Mouse (Mus musculus) kidney, adult 8-10 months (tissue): ENCODE results near the gene Ndrg4.

Experiments used
- DNase-seq, 2 experiments: peaks; one replicate each; pipeline ENCODE4 v3.0.0; 2022

The Ndrg4 gene

GRCm38 (mm10) chr8:95688073-95688672, 11.4 kb downstream of the Ndrg4 start:
- DNase-seq: no peak

DNA sequence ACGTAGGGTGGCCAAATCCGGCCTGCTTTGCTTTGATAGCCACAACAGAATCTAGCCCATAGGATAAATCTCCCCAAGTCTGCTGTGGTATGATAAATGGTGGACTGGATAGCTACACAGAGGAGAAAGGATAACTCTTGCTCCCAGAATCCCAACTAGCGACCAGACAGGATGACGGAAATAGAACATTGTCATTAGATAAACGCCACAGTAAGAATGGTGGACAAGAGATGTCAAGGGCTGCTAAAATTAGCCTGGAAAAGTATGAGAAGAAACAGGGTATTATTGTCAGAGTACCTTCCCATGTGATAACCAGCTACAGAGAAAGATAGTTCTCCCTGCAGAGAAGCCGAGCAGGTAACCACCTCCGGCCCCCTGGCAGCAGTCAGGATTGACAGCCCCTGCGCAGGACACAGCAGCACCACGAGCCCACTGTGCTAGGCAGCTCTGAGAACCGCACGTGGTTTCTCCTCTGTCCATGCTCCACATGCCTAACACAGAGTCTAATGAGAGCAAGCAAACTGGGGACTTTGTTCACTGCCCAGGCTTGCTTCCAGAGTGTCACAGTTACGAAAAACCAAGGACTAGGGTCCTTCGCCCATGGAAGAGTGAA, 14.3 kb downstream of the Ndrg4 start:
- no peak for DNase-seq

DNA sequence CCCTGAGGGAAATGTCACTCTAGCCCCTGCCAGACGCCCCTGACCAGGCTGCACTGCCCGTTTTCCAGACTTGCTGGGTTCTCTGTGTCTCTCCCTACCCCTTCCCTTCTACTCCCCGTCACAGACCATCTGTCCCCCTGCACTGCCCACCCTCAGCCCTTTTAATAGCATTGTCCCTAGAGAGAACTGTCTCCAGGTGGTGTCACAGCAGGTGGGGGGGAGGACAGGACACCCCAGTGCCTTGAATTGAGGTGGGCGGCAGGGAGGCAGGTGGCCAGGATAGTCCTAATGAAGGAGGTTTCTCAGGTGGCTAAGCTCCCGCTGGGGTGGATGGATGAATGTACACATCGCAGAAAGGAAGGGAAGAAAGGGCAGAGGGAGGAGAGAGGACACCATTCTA, 17.9 kb downstream of the Ndrg4 start:
- no peak for DNase-seq

- no peak for DNase-seq
Measured at GRCm38 (mm10) chr8:95696661-95697060, 19.9 kb downstream of the Ndrg4 start.

- peak; percentile 47 to 73 for DNase-seq
Measured at GRCm38 (mm10) chr8:95697128-95697527, 20.3 kb downstream of the Ndrg4 start.

- no peak for DNase-seq
Measured at GRCm38 (mm10) chr8:95698179-95698578, 21.4 kb downstream of the Ndrg4 start.

DNA sequence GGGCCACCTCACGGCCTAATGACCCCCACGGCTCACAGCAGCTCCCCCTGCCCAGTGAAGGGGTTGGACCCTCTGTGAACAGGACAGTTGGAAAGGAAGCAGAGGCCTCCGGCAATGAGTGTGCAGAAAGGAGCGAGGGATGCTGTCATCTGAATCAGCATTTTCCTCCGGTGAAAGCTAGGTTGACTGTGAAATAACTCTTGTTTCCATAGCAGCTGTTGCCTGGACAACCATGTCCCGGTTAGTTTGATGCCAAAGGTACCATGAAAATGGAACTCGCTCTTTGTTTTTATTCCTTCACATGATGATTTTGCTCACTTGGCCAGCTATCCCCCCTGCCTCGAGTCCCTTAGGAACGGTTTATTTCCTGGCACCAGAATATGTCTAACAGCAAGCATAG, 23.5 kb downstream of the Ndrg4 start:
- DNase-seq: no peak

DNA sequence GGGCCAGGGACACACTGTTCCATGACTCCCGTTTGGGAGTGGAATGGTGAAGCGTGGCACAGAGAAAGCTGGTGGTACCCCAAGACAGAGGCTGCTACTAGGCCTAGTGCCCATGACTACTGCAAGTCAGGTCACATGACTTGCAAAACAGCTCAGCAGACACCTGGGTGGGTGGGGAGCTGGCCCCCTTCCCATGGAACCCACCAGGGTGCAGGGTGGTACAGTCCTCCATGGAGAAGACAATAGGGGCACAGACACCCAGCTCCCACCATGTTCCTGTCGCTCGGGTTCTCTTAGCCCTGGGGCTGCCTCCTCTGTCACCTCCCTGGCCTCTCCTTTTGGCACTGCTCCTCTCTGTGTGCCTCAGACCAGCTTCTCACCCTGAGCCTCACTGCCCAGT, 25.0 kb downstream of the Ndrg4 start:
- no peak for DNase-seq

GRCm38 (mm10) chr8:95702480-95703446, 26.0 kb downstream of the Ndrg4 start:
- DNase-seq: peak; percentile 43 to 49

DNA sequence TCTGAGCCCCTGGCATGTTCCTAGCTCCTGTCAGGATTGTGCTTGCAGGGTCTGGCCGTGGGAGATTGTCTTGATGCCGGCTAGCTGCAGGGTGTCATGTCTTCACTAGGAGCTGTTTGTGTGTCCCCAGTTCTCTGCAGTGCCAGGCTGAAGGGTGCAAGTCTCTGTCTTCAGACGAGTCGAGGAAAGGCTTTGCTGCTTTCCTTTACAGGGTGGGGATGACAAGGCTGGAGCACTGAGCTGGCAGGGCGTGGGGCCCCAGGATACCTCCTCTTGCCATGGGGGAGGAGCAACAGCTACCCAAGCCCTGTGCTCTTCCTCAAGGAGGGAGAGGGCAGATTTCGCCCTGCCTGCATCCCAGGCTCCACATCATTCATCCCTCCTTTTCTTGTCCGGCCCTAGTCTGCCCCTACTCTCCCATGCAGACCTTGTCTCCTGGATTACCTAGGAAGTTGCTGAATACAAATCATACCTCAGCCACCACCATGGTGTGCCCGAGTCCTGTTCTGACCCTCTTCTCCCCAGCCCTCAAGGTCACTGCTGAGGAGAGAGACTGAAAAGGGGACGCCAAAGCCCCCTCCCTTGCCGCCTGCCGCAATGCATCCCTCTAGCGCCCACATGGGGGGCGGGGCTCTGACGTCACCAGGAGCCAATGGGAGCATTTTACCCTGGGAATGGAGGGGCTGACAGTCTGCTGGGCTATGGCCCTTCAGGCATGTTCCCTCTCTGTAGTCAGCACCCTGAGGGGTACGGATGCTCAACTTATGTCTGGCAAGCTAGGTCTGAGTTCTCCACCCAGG, 26.9 kb downstream of the Ndrg4 start:
- no peak for DNase-seq

DNA sequence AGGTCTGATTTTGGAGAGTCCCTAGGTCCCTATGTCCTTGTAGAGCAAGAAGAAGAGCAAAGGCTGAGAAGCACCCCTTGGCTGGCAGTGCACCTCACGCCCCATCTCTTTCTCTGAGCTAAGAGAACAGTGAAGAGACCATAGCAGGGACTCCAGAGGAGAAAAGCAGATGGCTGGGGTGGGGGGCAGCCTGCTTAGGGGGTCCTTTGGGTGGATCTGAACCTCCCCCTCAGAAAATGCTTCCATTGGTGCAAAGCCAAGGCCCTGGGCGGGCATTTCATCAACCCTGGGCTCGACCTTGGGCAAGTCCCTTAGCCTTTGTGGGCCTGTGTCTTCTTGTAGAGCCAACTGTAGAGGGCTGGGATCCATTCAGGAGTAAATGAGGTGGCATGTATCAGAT, 27.8 kb downstream of the Ndrg4 start:
- no peak for DNase-seq

- DNase-seq: peak; percentile 55 to 59
Measured at GRCm38 (mm10) chr8:95709579-95709978, 32.8 kb downstream of the Ndrg4 start.

DNA sequence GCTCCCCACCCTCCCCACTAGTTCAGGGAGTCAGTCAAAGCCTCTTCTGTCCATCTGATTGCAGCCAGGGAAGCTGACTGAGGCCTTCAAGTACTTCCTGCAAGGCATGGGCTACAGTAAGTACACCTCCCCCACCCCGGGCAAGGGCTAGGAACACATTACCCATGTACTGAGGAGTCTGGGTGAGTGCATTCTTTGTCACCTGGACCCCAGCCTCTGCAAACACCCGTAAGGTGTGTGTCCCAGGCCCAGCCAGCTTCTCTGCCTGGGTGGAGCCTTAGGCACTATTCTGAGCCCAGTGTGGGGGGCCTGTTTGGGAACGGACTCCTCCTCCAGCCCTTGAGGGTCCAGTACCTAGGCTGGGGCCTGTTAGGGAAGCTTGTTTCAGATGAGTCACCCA, 34.2 kb downstream of the Ndrg4 start:
- DNase-seq: no peak

GRCm38 (mm10) chr8:95712395-95712794, 35.6 kb downstream of the Ndrg4 start:
- DNase-seq: no peak

GRCm38 (mm10) chr8:95713100-95714010, 36.6 kb downstream of the Ndrg4 start:
- DNase-seq: peak; percentile 54 to 82

DNA sequence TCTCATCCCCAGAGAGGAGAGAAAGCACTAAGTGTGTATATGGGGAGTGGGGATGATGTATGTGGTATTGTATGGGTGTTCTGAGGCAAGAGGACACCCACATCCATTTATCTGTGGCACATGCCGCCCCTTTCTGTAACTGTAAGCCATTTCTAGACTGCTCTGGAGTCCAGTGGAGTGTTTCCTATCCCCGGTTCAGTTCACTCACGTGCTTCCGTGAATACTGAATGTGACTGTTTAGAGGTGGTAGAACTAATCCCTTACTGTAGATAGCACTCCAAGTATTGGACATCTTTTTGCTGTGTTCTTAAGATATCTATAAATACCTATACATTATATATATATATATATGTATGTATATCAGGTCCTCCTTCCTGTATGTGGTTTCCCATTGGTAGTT, 37.6 kb downstream of the Ndrg4 start:
- no peak for DNase-seq

DNA sequence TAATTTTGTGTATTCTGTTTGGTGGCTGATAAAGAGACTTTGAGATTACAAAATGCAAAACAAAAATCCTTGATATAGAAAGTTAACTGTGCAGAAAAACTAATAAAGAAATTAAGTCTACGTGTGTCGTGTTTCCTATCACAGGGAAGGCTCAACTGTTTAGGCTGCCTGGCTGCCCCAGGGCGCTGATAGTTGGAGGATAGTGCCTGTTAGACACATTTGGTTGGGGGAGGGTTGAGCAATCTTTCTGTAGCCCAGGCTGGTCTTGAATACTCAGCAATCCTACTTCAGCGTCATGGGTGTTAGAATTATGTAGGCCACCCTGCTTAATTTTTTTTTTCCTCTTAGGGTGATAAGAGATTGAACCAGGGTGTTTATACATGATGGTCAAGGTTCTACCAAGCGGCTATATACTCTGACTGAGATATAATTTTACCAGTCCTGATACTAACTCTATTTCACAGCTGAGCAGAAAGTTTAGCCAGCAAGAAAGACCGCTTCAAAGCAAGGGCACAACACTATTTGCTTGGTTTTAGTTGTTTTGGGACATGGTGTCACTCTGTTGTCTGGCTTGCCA, 38.1 kb downstream of the Ndrg4 start:
- no peak for DNase-seq

DNA sequence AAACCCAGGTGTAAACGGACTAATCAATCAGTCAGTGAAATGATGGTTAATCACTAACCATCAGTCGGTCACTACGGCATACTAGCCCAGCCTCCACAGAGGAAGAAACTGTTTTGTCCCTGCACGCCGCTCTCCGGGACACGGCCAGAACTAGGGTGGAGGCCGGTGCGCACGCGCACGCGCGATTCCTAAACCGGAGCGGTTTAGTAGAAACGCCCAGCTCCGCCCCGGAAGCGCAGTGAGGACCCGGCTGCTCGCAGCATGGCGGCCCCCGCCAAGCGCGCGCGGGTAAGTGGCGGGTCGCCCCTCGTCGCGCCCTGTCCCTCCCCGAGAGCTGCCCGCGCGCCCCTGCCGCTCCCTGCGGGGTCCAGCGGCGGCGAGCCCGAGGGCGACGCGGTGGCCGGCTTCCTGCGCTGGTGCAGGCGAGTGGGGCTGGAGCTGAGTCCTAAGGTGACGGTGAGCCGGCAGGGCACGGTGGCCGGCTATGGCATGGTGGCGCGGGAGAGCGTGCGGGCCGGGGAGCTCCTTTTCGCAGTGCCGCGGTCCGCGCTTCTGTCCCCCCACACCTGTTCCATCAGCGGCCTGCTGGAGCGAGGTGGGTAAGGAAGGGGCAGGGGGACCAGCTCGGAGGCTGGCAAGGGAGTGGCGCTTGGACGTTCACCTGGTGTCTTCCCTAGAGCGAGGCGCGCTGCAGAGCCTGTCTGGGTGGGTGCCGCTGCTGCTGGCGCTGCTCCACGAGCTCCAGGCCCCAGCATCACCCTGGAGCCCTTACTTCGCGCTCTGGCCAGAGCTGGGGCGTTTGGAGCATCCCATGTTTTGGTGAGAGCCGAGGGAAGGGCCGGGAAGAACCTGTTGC, 39.1 kb downstream of the Ndrg4 start, which contains the start of gene Setd6:
Gene Setd6, plus strand, starts transcription at position 206 of the 856 bp plus-strand sequence.
- DNase-seq: peak; percentile 86 to 89

DNA sequence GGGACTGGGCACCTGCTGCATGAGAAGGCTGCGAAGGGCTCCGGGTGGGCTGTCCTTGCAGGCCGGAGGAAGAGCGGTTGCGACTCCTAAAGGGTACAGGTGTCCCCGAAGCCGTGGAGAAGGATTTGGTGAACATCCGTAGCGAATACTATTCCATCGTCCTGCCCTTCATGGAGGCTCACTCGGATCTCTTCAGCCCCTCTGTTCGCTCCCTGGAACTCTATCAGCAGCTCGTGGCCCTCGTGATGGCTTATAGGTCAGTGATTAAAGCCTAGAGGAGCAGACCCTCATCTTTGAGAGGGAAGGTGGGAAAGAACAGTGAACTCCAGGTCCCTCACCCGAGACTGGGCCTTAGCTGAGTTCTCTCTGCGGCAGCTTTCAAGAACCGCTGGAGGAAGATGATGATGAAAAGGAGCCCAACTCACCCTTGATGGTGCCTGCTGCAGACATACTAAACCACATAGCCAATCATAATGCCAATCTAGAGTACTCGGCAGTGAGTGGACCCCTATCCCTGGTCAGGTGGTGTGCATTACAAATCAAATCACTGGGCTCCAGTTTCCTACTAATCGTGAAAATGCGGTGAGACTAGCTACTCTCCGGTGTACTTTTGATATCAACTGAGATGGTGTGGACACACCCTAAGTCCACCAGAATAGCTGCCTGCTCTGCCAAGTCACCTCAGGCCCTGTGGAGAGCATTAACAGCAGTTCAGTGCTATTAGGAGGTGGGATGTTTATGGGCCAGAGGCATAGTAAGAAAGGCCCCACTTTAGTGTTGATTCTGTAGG, 40.0 kb downstream of the Ndrg4 start:
- no peak for DNase-seq

DNA sequence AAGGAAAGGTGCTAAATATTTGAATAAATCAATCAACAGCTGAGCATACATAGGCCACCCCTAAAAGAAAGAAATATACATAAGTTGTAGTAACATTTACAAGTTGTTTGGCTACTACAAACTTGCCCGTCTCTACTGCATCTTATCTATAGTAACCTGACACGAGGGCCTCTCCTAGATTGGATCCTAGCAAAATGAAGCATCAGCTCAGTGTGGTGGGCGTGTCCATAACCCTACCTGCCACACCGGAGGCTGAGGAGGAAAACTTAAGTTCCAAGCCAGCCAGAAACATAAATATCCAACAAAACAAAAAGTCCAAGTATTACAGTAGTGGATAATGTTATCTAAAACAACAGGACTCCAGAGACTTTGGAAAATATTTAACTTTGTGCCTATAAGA, 50.8 kb downstream of the Ndrg4 start:
- DNase-seq: no peak
